Mouse (Mus musculus): ENCODE results near the gene Tmem138.

Gene Tmem138

GRCm38 (mm10) chr19:10576690-10577561 is at the start of gene Tmem138, which contains the start of gene Cyb561a3:
TSS of gene Tmem138 (minus strand) at chr19:10577362.
TSS of gene Cyb561a3 (plus strand) at chr19:10577172.
- DNase-seq (ENCODE audit: low read depth, low spot score), result peak; percentile 97

GRCm38 (mm10) chr19:10608573-10609240 is 31.5 kb upstream of the Tmem138 start:
- DNase-seq (ENCODE audit: low read depth, low spot score), result no peak

GRCm38 (mm10) chr19:10605901-10606622 is 28.9 kb upstream of the Tmem138 start:
- peak; percentile 77 for DNase-seq (ENCODE audit: low read depth, low spot score)

GRCm38 (mm10) chr19:10605293-10605900 is 28.2 kb upstream of the Tmem138 start, which contains the start of the genes Ddb1 and Tkfc:
TSS of gene Ddb1 (plus strand) at chr19:10605327.
TSS of gene Tkfc (minus strand) at chr19:10605654.
- peak; percentile 99 for DNase-seq (ENCODE audit: low read depth, low spot score)

GRCm38 (mm10) chr19:10604534-10604933 is 27.4 kb upstream of the Tmem138 start:
- no peak for DNase-seq (ENCODE audit: low read depth, low spot score)

- peak; percentile 19 for DNase-seq (ENCODE audit: low read depth, low spot score)
Observed at GRCm38 (mm10) chr19:10603660-10604523, 26.7 kb upstream of the Tmem138 start.

- peak; percentile 91 for DNase-seq (ENCODE audit: low read depth, low spot score)
Observed at GRCm38 (mm10) chr19:10602787-10603186, 25.6 kb upstream of the Tmem138 start.

- DNase-seq (ENCODE audit: low read depth, low spot score), result no peak
Observed at GRCm38 (mm10) chr19:10602247-10602769, 25.1 kb upstream of the Tmem138 start.

- no peak for DNase-seq (ENCODE audit: low read depth, low spot score)
Observed at GRCm38 (mm10) chr19:10599648-10600047, 22.5 kb upstream of the Tmem138 start.

- peak; percentile 69 for DNase-seq (ENCODE audit: low read depth, low spot score)
Observed at GRCm38 (mm10) chr19:10598188-10598587, 21.0 kb upstream of the Tmem138 start.

GRCm38 (mm10) chr19:10591659-10592377 is 14.7 kb upstream of the Tmem138 start:
- no peak for DNase-seq (ENCODE audit: low read depth, low spot score)

- no peak for DNase-seq (ENCODE audit: low read depth, low spot score)
Observed at GRCm38 (mm10) chr19:10590301-10590700, 13.1 kb upstream of the Tmem138 start.

GRCm38 (mm10) chr19:10589127-10589857 is 12.1 kb upstream of the Tmem138 start:
- no peak for DNase-seq (ENCODE audit: low read depth, low spot score)

- no peak for DNase-seq (ENCODE audit: low read depth, low spot score)
Observed at GRCm38 (mm10) chr19:10587231-10587630, 10.1 kb upstream of the Tmem138 start.

GRCm38 (mm10) chr19:10585112-10585511 is 8.0 kb upstream of the Tmem138 start:
- no peak for DNase-seq (ENCODE audit: low read depth, low spot score)

- no peak for DNase-seq (ENCODE audit: low read depth, low spot score)
Observed at GRCm38 (mm10) chr19:10583550-10584146, 6.5 kb upstream of the Tmem138 start.

GRCm38 (mm10) chr19:10581984-10582383 is 4.8 kb upstream of the Tmem138 start:
- DNase-seq (ENCODE audit: low read depth, low spot score), result no peak

GRCm38 (mm10) chr19:10580761-10581160 is 3.6 kb upstream of the Tmem138 start:
- DNase-seq (ENCODE audit: low read depth, low spot score), result no peak
